Comparison of ENCODE assay signal across 17 mouse cellular contexts in the genomic region with DNA sequence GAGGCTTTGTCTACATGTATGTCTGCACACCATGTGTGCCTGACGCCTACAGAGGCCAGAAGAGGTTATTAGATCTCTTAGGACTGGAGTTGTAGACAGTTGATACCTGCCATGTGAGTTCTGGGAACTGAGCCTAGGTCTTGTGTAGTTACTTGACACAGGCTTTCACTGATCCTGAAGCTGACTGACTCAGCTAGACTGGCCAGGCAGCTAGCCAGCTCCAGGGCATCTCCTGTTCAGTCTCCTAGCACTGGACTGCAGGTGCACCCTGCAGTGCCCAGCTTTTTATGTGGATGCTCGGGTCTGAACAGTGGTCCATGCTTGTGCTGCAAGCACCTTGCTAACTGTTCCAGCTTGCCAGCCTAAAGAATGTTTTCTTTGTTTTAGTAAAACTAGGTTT. TPM values are rescaled to one million over a fixed set of nuclear protein-coding genes. Genes with fewer than 3 reads are reported as not detected.
DNase-seq lines count a peak whose midpoint lies in the region; ATAC-seq and TF ChIP-seq lines count a peak whose summit lies in the region.
"Had no signal": no experiment of that assay in that cellular context is flagged by ENCODE, and none has a peak within 500 bp of the region (broad histone marks: within the 10 kb centered on the region; RNA-seq: fewer than 3 reads in every experiment).

No protein-coding gene starts in this region.

- no peak for TF ChIP-seq CTCF in gastrocnemius, adult 2 months (IDR thresholded peaks at IDR 0.05)
- no peak for TF ChIP-seq CTCF in intestine, postnatal 0 days (IDR thresholded peaks at IDR 0.05; ENCODE audit: low read depth)

- intact Hi-C loops in gastrocnemius, adult 2 months (cut with DNase I), result no loop called here

- 66% methylated on average over 2 of the region's 2 CpGs for WGBS in forebrain, embryonic 14.5 days
- 81% methylated on average over 2 of the region's 2 CpGs for WGBS in forebrain, embryonic 13.5 days
- 85% methylated on average over 2 of the region's 2 CpGs for WGBS in kidney, embryonic 14.5 days
- WGBS in intestine, postnatal 0 days, result 94% methylated on average over 2 of the region's 2 CpGs

- H3K9ac ChIP-seq in forebrain, embryonic 14.5 days (ENCODE audit: low read length), result no peak overlapping the region
- H3K9ac ChIP-seq in forebrain, embryonic 13.5 days, result no peak overlapping the region
- no peak overlapping the region for H3K9ac ChIP-seq in kidney, embryonic 14.5 days (ENCODE audit: low read depth, low read length)
- no peak overlapping the region for H3K9ac ChIP-seq in intestine, postnatal 0 days (ENCODE audit: low read depth, low read length)
- H3K9ac ChIP-seq: liver, embryonic 12.5 days; lung, embryonic 15.5 days had no signal

- H3K9me3 ChIP-seq in forebrain, embryonic 14.5 days (replicated peaks; ENCODE audit: control insufficient read depth, low read length), result no peaks in the 10 kb centered on the region
- H3K9me3 ChIP-seq in forebrain, embryonic 13.5 days (replicated peaks), result no peaks in the 10 kb centered on the region
- no peaks in the 10 kb centered on the region for H3K9me3 ChIP-seq in kidney, embryonic 14.5 days (ENCODE audit: control insufficient read depth, low read length)
- no peaks in the 10 kb centered on the region for H3K9me3 ChIP-seq in intestine, postnatal 0 days (ENCODE audit: control insufficient read depth)
- H3K9me3 ChIP-seq: limb, embryonic 10.5 days; liver, embryonic 12.5 days; lung, embryonic 15.5 days had no signal

- peaks cover 4% of the 10 kb centered on the region; the same call in 1 of the 2 replicates for H3K36me3 ChIP-seq in forebrain, embryonic 14.5 days (ENCODE audit: control insufficient read depth, insufficient read depth, low read length)
- peaks cover 3% of the 10 kb centered on the region; the same call in 1 of the 2 replicates for H3K36me3 ChIP-seq in forebrain, embryonic 13.5 days (ENCODE audit: poor library complexity, severe bottlenecking)
- H3K36me3 ChIP-seq in kidney, embryonic 14.5 days (ENCODE audit: control insufficient read depth, insufficient read depth, low read length), result peaks cover 4% of the 10 kb centered on the region; the same call in 1 of the 2 replicates
- H3K36me3 ChIP-seq in intestine, postnatal 0 days (ENCODE audit: control insufficient read depth, insufficient read depth), result 0 out of 2 replicates have a peak, but pooled peaks cover 9% of the 10 kb centered on the region

- H3K4me3 ChIP-seq in forebrain, embryonic 14.5 days (ENCODE audit: low read depth, low read length), result no peak overlapping the region
- H3K4me3 ChIP-seq in forebrain, embryonic 13.5 days, result no peak overlapping the region
- H3K4me3 ChIP-seq in kidney, embryonic 14.5 days (ENCODE audit: low read length), result no peak overlapping the region
- no peak overlapping the region for H3K4me3 ChIP-seq in gastrocnemius, adult 2 months
- H3K4me3 ChIP-seq in intestine, postnatal 0 days (ENCODE audit: low read depth, low read length), result no peak overlapping the region
- H3K4me3 ChIP-seq: limb, embryonic 10.5 days; liver, embryonic 12.5 days; lung, embryonic 15.5 days had no signal

- peak; percentile 5 for DNase-seq in forebrain, embryonic 14.5 days (ENCODE audit: low spot score)
- peak; percentile 8 to 40 for DNase-seq in kidney, postnatal 25 days
- peak; percentile 90 for DNase-seq in gastrocnemius, adult 2 months
- DNase-seq: adrenal gland, adult 8-10 months; kidney, postnatal 4 days; layer of hippocampus, postnatal 36 days; right cerebral cortex, postnatal 25 days; thymus, postnatal 4 days had no signal

- H3K4me1 ChIP-seq in forebrain, embryonic 14.5 days (ENCODE audit: control insufficient read depth, insufficient read depth, low read length), result no peaks in the 10 kb centered on the region
- H3K4me1 ChIP-seq in forebrain, embryonic 13.5 days, result no peaks in the 10 kb centered on the region
- H3K4me1 ChIP-seq in kidney, embryonic 14.5 days (ENCODE audit: control insufficient read depth, insufficient read depth, low read length), result no peaks in the 10 kb centered on the region
- no peaks in the 10 kb centered on the region for H3K4me1 ChIP-seq in intestine, postnatal 0 days (replicated peaks; ENCODE audit: control insufficient read depth, insufficient read depth, low read length)
- H3K4me1 ChIP-seq: limb, embryonic 10.5 days; liver, embryonic 12.5 days; lung, embryonic 15.5 days had no signal

- no peak for ATAC-seq in forebrain, embryonic 14.5 days
- ATAC-seq in forebrain, embryonic 13.5 days, result no peak
- ATAC-seq in kidney, embryonic 14.5 days (ENCODE audit: low FRiP score, low TSS enrichment), result no peak
- no peak for ATAC-seq in megakaryocyte-erythroid progenitor cell, adult 5-6 weeks (replicated peaks; ENCODE audit: low FRiP score, low TSS enrichment, poor library complexity, severe bottlenecking)
- ATAC-seq in intestine, postnatal 0 days, result no peak
- ATAC-seq: forebrain, embryonic 16.5 days; inflammation-experienced regulatory T-cells, adult 6 months; liver, embryonic 12.5 days had no signal

- no peak overlapping the region for H3K4me2 ChIP-seq in forebrain, embryonic 14.5 days (ENCODE audit: low read length)
- H3K4me2 ChIP-seq in forebrain, embryonic 13.5 days, result no peak overlapping the region
- H3K4me2 ChIP-seq in kidney, embryonic 14.5 days (replicated peaks; ENCODE audit: low read depth, low read length), result no peak overlapping the region
- no peak overlapping the region for H3K4me2 ChIP-seq in intestine, postnatal 0 days (replicated peaks; ENCODE audit: low read depth)
- H3K4me2 ChIP-seq: liver, embryonic 12.5 days; lung, embryonic 15.5 days had no signal

- no peaks in the 10 kb centered on the region for H3K27me3 ChIP-seq in forebrain, embryonic 14.5 days (replicated peaks; ENCODE audit: control insufficient read depth, insufficient read depth, low read length)
- H3K27me3 ChIP-seq in forebrain, embryonic 13.5 days, result no peaks in the 10 kb centered on the region
- H3K27me3 ChIP-seq in kidney, embryonic 14.5 days (ENCODE audit: control insufficient read depth, insufficient read depth, low read length), result no peaks in the 10 kb centered on the region
- H3K27me3 ChIP-seq in intestine, postnatal 0 days (replicated peaks; ENCODE audit: control insufficient read depth, insufficient read depth, low read length), result no peaks in the 10 kb centered on the region
- H3K27me3 ChIP-seq: liver, embryonic 12.5 days; lung, embryonic 15.5 days had no signal

- no peak overlapping the region for H3K27ac ChIP-seq in forebrain, embryonic 14.5 days (ENCODE audit: low read depth, low read length)
- H3K27ac ChIP-seq in forebrain, embryonic 13.5 days, result no peak overlapping the region
- no peak overlapping the region for H3K27ac ChIP-seq in kidney, embryonic 14.5 days (ENCODE audit: low read depth, low read length)
- no peak overlapping the region for H3K27ac ChIP-seq in gastrocnemius, adult 2 months
- H3K27ac ChIP-seq in intestine, postnatal 0 days (ENCODE audit: low read depth, low read length), result no peak overlapping the region
- H3K27ac ChIP-seq: limb, embryonic 10.5 days; liver, embryonic 12.5 days; lung, embryonic 15.5 days had no signal

RNA-seq across cellular contexts. Expression of gene Cep83, which starts 58.6 kb away (rescaled TPM):
- polyA plus RNA-seq in forebrain, embryonic 14.5 days (2014; fragmentation: Nextera tagmentation; extraction: Ambion mirVana), result 18.4 and 18.8 TPM in 2 replicates
- polyA plus RNA-seq in forebrain, embryonic 13.5 days (2015; fragmentation: Nextera tagmentation; extraction: Ambion mirVana), result 21.9 and 23.8 TPM in 2 replicates
- 19.5 and 19.6 TPM in 2 replicates for polyA plus RNA-seq in kidney, embryonic 14.5 days (2014; fragmentation: Nextera tagmentation; extraction: Ambion mirVana)
- 10 to 100 TPM; 18.5 to 19.6 TPM for total RNA-seq in gastrocnemius, adult 2 months (2021)
- 48.2 and 59.4 TPM in 2 replicates for total RNA-seq in megakaryocyte-erythroid progenitor cell, adult 5-6 weeks (2014; fragmentation: Nextera tagmentation)
- total RNA-seq in megakaryocyte-erythroid progenitor cell, adult 5-6 weeks (2017), result 65.4 and 84.3 TPM in 2 replicates
- 9.5 and 11.0 TPM in 2 replicates for polyA plus RNA-seq in intestine, postnatal 0 days (2015; fragmentation: Nextera tagmentation; extraction: Ambion mirVana)

Comparison
In these comparisons a context has a peak if more than half of its experiments do, and no peak if none do; other contexts are left out.
1. DNase-seq: peak in every context shown above with its lines; median percentile 90 in gastrocnemius, adult 2 months; 24 in kidney, postnatal 25 days; 5 in forebrain, embryonic 14.5 days.